Mouse (Mus musculus) adipocyte (in vitro differentiated cells): Measurements from ENCODE around the gene Tiparp.

ENCODE experiments used
- DNase-seq: peaks from one replicate; pipeline ENCODE4 v3.0.0-alpha.2; 2016; ENCODE audit warnings: low spot score

Gene Tiparp

DNA sequence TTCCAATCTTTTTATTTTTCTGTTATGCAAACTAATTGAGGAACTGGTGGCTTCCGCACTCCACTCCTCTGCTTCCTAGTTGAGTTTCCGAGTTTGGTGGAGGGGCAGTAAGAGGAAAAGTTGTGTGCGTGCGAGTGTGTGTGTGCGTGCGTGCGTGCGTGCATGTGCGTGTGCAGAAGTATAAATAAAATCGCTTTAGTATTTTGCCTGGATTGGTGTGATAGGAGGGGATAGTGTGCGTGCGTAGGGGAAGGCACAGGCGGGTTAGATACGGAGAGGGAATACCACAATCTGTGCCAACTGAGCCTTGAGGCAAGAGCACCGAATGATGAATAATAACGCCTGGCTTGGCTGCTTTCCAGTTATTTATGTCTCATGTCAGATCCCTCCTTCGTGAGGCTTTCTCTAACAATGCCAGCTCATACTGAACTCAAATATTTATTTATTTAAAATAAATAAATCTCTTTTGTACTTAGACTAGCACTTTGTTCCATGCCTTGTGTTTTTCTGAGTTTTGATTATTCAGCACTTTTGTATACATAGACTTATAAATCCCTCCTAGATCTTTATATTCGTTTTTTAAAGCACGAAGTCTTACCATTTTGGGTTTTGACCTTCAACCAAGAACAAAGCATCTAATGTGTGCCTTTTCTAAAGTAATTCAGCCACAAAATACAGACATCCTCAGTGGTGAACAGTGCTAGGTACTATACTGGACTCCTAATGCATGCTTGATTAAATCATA lies 1.4 kb downstream of the Tiparp start:
- DNase-seq: peak; percentile 88

- no peak for DNase-seq
Observed at GRCm38 (mm10) chr3:65533014-65533413, 4.8 kb downstream of the Tiparp start.

DNA sequence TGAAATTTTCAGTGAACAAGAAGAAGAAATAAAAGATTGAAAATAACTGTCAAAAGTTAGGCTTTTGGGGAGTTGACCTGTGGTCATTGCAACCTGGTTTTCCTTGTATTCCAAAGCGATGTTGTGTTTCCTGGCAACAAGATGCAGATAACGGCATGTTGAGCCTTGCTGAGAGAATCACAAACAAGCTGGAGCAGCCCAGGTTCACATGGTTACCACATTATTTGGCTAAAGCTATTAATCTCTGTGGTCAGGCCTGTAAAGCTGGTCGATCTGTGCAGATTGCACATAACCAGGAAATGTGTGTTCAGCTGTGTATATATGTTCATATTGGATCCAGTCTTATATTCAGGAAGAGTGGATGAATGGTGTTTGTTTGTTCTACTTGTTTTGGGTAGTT lies 5.4 kb downstream of the Tiparp start:
- no peak for DNase-seq

- no peak for DNase-seq
Observed at GRCm38 (mm10) chr3:65534488-65534887, 6.3 kb downstream of the Tiparp start.

- no peak for DNase-seq
Observed at GRCm38 (mm10) chr3:65535087-65535761, 7.0 kb downstream of the Tiparp start.

DNA sequence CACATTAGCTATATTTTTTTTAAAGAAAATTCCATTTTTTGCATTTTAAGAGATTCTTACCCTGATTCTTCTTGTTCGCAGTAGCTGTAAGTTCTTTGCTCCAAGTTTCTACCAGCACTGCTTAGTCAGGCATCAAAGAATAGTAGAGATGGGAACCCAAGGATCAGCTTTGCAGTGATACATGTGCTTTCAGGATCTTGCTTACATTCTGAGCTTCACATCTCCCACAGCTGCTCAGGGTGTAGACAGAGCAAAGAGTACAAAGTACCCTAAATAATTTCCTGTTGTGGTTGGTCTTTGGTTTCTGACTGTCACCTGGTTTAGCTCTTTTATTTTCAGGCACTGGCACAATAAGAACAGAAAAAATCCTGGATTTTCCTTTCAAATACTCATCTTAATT lies 9.1 kb downstream of the Tiparp start:
- DNase-seq: no peak

GRCm38 (mm10) chr3:65540906-65541551 lies 12.8 kb downstream of the Tiparp start:
- no peak for DNase-seq

DNA sequence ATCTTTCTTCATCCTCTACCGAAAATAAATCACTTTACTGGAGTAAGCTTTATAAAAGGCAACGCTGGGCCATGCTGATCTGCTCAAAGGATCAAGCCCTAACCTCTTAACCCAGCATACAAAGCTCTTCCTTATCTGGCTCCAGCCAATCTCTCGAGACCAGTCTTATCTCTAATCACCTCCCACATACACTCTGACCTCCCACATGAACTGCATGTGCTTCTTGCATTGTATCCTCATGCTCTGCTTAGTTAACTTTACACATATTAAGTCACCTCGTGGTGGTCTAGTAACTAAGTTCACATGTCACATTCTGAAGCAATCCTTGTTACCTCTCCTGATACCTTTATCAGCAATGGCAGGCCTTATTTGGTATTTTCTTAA lies 13.3 kb downstream of the Tiparp start:
- DNase-seq: no peak

- no peak for DNase-seq
Observed at GRCm38 (mm10) chr3:65549785-65550184, 21.6 kb downstream of the Tiparp start.

GRCm38 (mm10) chr3:65551065-65551464 lies 22.9 kb downstream of the Tiparp start:
- DNase-seq: peak; percentile 59

DNA sequence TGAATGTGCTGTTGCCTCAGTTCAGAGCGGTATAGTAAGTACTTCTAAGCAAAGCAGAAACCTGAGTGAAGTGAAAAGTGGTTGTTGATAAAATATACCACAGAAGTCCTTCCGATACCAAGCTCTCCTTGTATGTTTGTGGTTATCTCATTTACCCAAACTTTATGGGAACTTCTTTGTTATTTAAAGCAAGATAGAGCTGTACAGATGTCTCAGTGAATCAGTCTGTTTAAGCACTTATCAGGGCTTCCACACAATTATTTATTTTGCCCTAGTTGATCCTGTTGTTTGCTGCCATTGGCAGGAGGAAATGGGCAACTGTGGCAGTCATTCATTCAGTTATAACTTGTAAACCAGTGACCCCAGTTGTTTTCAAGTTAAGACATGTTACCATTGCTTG lies 26.4 kb downstream of the Tiparp start:
- DNase-seq: no peak

DNA sequence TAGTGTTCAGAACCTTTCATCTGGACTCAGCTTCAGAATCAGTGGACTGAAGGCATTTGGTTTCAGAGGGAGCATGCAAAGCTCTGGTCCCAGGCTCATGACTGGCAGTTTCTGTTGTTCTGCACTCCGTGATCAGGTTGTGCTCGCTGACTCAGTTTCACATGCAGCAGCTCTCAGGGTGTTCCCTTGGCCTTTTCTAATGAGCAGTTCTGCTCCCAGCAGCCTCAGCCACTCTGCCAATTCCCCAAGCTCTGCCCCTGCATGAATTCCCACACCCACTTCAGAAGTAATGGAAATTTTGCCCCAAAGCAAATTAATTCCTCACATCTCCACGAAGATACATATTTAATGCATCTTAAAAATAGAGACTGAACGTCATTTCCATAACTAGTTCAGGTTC lies 30.5 kb downstream of the Tiparp start:
- DNase-seq: no peak

GRCm38 (mm10) chr3:65562212-65562611 lies 34.0 kb downstream of the Tiparp start:
- DNase-seq: no peak

DNA sequence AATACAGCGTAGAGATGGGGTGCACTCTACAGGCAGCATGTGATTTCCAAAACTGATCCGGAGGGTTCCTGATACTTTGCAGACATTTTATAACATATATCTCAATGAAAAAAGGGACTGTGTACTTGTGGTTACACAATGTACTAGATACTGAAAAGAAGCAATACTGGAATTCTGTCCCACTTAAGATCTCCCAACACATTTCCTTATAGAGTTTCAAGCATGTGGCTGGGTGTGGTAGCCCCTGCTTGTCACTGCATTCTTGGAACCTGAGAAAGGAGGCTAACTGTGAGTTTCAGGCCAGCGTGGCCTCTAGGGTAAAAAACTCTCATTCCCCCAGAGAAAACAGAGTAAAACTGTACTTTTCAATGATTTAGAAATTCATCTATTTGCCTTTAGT lies 34.5 kb downstream of the Tiparp start:
- no peak for DNase-seq

- no peak for DNase-seq
Observed at GRCm38 (mm10) chr3:65563926-65564624, 35.9 kb downstream of the Tiparp start.

- no peak for DNase-seq
Observed at GRCm38 (mm10) chr3:65565632-65566300, 37.6 kb downstream of the Tiparp start.

DNA sequence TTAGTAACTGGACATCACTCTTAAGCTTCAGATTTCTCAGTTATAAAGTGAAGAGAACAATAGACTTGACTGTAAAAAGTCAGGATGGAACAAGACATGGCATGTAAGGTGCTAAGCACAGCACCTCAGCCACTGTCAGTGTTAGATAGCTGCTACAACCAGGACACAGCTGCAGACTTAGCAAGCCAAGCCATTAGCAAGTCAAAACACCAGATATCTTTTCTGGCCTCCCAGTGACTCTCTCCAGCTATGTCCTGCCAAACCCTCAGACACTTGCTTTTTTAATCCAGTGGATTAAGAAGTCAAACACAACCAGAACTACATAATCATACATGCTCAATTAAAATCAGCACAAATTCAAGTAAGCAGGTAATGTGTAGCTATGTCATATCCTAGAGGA lies 41.7 kb downstream of the Tiparp start:
- no peak for DNase-seq

DNA sequence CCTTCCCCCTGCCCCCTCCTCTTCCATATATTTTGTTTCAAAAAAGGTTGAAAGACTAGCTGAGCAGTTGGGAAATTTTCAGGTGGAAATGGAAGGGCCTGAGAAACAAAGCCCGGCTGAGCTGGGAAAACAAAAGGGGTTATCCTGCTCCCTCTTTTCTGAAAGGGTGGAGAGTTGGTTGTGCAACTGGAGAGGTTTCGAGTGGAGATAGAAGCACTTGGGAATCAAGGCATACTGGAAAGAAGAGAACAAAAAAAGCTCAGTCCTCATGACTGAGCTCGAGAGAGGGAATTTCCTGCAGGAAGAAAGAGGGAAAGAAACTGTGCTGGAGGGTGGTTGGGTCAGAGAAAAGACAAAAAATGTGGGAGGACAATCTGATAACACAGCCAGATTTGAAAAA lies 45.3 kb downstream of the Tiparp start:
- no peak for DNase-seq

DNA sequence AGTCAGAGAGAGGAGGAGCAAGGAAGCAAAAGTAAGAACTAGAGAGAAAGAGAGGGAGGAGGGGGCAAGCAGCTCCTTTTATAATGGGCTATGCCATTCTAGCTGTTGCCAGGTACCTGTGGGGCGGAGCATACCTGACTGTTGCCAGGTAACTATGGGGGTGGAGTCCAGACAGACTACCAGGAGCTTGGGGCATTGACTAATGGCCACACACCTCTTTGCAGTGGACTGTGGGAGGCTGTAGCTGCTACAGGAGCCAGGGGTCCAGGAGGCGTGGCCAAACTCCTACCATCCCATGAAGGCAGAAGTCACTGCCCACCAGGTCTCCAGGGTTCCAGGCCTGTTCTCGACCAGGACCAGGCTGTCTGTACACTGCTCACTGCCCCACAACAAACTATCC lies 49.4 kb downstream of the Tiparp start:
- no peak for DNase-seq

GRCm38 (mm10) chr3:65579260-65579921 lies 51.2 kb downstream of the Tiparp start:
- no peak for DNase-seq

DNA sequence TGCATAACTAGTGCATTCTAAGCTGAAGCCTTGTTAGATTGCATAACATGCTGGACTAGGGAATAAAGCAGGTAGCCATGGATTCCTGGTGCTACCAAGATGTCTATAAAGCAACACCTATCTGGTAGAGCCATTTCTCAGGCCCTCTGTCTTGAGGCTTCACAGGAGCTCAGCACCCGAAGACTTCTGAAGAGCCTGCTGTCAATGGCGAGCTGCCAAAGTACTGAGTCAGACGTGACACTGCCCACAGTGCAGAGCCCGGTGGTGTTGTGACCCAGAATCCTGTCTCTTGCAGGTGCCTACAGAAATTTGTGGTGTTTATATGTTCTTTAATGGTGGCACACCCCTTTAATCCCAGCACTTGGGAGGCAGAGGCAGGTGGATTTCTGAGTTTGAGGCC lies 53.4 kb downstream of the Tiparp start:
- peak; percentile 60 for DNase-seq

DNA sequence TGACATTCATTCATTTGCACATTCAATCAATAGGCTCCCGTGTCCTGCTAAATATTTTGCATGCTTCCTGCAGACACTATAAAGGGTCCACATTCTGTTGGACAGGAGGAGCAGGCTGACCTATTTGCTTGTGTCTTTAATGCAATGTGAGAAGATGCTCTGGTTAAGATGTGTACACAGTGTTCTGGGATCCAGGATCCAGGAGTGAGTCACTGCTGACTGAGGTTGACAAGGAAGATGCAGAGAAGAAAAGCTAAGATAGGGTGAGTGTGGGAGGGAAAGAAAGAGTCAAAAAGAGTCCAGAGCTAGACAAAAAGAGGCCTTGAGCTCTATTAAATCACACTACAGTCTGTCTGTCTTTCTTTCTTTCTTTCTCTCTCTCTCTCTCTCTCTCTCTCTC lies 56.1 kb downstream of the Tiparp start:
- no peak for DNase-seq
